Mouse (Mus musculus): ENCODE results near the gene Cxcl1. TPM values are rescaled to one million over a fixed set of nuclear protein-coding genes. Genes with fewer than 3 reads are reported as not detected.

The Cxcl1 gene
- polyA plus RNA-seq, 1 experiment from 2014 or later: 0.35 TPM

DNA sequence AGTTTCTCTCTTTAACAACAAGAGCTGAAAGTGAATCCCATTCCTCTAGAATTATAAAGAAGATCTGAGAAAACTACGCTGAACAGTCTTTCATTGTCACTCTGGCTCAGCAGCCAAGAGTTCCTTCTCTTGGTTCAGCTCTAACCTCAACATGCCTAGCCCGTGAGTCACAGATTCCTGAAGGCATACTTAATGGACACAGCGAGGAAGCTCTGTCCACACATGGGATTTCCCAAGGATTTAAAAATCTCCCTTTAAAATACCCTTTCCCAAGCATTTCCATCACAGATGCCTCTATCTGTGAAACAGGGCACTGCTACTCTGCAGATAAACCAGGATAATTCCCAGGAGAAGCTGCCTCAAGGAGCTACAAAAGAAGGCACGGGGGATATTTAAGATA lies 15.0 kb upstream of the Cxcl1 start:
- H3K9ac ChIP-seq: no peak overlapping the region
- H3K4me1 ChIP-seq (replicated peaks): no peaks in the 10 kb centered on the region
- no peak overlapping the region for H3K4me3 ChIP-seq
- no peaks in the 10 kb centered on the region for H3K9me3 ChIP-seq
- no peaks in the 10 kb centered on the region for H3K36me3 ChIP-seq
- H3K4me2 ChIP-seq: no peak overlapping the region
- H3K27me3 ChIP-seq: no peaks in the 10 kb centered on the region
- no peak overlapping the region for H3K27ac ChIP-seq (replicated peaks)
- 84% methylated on average over 4 of the region's 4 CpGs for WGBS
- no peak for ATAC-seq (ENCODE audit: low FRiP score, low read depth)

DNA sequence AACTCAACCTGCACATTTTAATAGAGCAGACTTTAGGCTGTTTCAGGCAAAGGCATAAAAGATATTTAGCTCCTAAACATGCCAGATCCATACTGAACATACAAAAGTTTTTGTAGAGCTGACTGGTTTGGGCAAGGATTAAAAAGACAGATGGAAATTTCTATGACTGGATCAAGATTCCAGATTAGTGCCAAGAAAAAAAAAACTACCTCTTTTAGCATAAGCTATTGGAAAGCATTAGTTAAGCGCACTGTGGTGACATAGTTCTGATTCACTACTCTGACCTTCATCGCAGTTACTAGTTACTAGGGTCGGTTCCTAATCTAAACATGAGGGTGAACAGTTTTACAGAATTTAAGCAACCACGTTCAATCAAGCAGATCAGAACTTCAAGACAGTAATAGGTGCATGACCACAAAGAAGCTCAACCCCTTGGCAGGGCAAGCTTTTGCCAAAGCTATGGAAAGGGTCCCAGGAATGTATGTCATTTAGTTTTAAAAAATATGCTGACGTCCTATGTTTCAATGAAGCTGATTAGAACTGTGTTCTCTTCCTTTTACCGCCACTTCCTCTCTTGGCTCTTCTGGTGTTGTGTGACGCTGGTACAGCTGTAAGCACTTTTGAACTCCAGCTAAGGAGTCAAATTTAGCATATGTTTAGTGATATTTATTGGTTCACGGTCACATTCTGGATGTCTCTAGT lies 14.4 kb upstream of the Cxcl1 start:
- Histone ChIP-seq H3K27ac (replicated peaks) (no peak overlapping the region), H3K27me3 (no peaks in the 10 kb centered on the region), H3K36me3 (no peaks in the 10 kb centered on the region), H3K9ac (no peak overlapping the region), H3K4me2 (no peak overlapping the region), H3K4me1 (replicated peaks) (no peaks in the 10 kb centered on the region), H3K4me3 (no peak overlapping the region), H3K9me3 (no peaks in the 10 kb centered on the region)
- WGBS: 80% methylated on average over 8 of the region's 8 CpGs
- ATAC-seq (ENCODE audit: low FRiP score, low read depth): no peak

DNA sequence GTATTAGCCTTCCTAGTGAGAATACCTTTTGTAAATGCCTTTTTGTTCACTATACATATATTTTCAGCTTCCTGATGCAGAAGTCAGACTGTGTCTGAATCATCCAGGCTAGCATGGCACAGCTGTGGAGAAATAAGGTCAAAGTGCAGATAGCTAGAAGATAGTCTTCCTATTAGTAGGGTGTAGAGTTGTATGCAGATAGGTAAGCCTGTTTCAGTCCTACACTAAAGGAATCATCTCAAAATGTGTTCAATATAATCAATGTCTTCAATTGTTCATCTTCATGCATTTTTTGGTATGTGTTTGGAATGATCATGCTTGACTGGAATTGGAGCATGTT lies 13.9 kb upstream of the Cxcl1 start:
- Histone ChIP-seq H3K9ac (no peak overlapping the region), H3K36me3 (no peaks in the 10 kb centered on the region), H3K4me2 (no peak overlapping the region), H3K4me3 (no peak overlapping the region), H3K9me3 (no peaks in the 10 kb centered on the region), H3K27ac (replicated peaks) (no peak overlapping the region), H3K27me3 (no peaks in the 10 kb centered on the region), H3K4me1 (replicated peaks) (no peaks in the 10 kb centered on the region)
- no peak for ATAC-seq (ENCODE audit: low FRiP score, low read depth)

DNA sequence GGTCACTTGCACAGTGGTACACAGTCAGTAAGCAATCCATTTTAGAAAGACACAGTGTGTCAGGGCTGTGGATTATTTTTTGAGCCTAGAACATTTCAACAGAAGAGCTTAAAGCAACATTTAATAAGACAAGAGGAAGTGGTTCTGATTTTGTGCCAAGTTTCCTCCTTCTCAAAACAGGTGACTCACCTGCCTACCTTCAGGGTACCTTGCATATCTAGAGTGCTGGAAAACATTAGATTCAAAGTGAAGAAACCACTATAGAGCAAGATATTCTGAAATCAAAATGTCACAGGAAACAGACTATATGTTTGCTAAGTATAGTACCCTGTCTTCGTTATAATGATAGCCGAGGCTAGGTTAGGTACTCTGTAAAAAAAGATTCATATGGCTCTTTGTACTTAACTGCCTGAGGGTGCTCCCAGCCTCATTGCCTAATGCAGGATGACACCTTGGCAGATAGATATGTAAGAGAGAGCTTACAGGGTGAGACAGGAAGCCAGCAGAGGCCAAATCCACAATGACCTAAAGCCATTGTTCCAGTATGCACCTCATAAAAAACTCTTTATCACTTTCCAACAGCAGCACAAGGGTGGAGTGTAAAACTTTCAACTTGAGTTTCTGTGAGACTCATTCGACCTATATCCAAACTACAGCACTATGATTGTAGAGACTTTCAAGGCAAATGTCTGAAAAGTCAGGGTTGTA lies 11.6 kb upstream of the Cxcl1 start:
- Histone ChIP-seq H3K4me3 (no peak overlapping the region), H3K27ac (replicated peaks) (no peak overlapping the region), H3K9ac (no peak overlapping the region), H3K4me1 (replicated peaks) (no peaks in the 10 kb centered on the region), H3K36me3 (no peaks in the 10 kb centered on the region), H3K9me3 (no peaks in the 10 kb centered on the region), H3K27me3 (no peaks in the 10 kb centered on the region), H3K4me2 (no peak overlapping the region)
- WGBS: 88% methylated on average over 3 of the region's 3 CpGs
- no peak for ATAC-seq (ENCODE audit: low FRiP score, low read depth)

DNA sequence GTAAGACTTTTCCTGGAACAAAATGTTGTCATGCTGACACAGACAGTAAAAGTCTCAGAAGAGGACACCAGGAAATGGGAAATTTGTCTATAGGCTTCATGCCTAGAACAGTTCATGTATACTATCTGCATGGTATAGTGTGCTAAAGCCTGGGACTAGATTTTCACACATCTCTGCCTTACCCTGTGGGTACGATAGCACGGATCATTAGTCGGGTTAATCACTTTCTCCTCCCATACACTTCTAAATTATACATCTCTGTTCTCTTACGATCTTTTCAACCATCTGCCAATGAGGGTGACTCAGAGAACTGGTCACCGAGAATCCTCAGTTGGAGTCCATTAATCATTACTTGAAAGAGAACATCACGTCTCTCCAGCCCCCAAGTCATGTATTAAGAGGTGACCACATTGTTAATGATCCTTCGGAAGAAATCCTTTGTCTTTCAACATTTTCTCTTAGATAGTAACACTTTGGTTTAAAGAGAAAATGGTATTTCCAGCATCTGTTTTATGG lies 10.6 kb upstream of the Cxcl1 start:
- H3K27ac ChIP-seq (replicated peaks): no peak overlapping the region
- WGBS: 53% methylated on average over 7 of the region's 7 CpGs
- H3K9ac ChIP-seq: no peak overlapping the region
- no peak overlapping the region for H3K4me3 ChIP-seq
- H3K36me3 ChIP-seq: no peaks in the 10 kb centered on the region
- no peaks in the 10 kb centered on the region for H3K27me3 ChIP-seq
- H3K9me3 ChIP-seq: no peaks in the 10 kb centered on the region
- no peak overlapping the region for H3K4me2 ChIP-seq
- H3K4me1 ChIP-seq (replicated peaks): no peaks in the 10 kb centered on the region
- ATAC-seq (ENCODE audit: low FRiP score, low read depth): no peak

DNA sequence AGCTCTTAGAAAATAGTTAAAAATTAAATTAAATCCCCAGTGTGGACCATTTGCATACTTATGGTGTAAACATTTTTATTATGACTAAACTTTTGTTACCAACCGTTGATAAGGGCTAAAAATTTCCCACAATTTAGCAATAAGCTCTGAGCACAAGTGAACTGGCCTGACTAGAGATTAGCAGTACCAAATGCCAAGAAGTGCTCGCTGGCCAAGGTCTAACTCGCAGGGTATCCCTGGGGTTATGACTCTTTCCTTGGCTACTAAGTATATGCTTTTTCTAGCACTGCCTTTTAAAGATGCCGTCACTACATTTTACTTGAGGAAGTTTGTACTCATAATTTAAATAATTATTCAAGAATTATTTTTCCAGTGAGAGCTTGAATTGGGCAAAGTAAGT lies 10.0 kb upstream of the Cxcl1 start:
- Histone ChIP-seq H3K27me3 (no peaks in the 10 kb centered on the region), H3K9me3 (no peaks in the 10 kb centered on the region), H3K4me2 (no peak overlapping the region), H3K9ac (no peak overlapping the region), H3K4me1 (replicated peaks) (no peaks in the 10 kb centered on the region), H3K36me3 (no peaks in the 10 kb centered on the region), H3K4me3 (no peak overlapping the region), H3K27ac (replicated peaks) (no peak overlapping the region)
- WGBS: 84% methylated on average over 4 of the region's 4 CpGs
- ATAC-seq (ENCODE audit: low FRiP score, low read depth): no peak

DNA sequence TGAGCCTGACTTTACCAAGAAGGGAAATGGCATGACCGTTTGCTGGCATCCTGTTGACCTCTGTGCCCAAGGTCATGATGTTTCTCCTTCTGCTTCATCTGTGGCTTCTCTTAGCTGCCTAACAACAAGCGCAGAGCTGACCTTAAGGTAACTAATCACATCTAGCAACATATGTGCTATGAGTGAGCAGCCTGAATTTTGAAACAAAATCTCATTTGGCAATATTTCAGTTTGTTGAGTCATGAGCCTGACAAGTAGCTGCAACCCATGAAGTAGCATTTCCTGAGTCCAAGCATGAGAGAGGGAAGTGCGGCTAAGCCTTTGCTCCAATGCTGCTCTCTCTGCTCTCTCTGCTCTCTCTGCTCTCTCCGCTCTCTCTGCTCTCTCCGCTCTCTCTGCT lies 9.4 kb upstream of the Cxcl1 start:
- H3K4me1 ChIP-seq (replicated peaks): no peaks in the 10 kb centered on the region
- 93% methylated on average over 5 of the region's 5 CpGs for WGBS
- no peak for ATAC-seq (ENCODE audit: low FRiP score, low read depth)
- no peak overlapping the region for H3K9ac ChIP-seq
- no peaks in the 10 kb centered on the region for H3K27me3 ChIP-seq
- H3K4me2 ChIP-seq: no peak overlapping the region
- no peaks in the 10 kb centered on the region for H3K9me3 ChIP-seq
- H3K27ac ChIP-seq (replicated peaks): no peak overlapping the region
- no peak overlapping the region for H3K4me3 ChIP-seq
- no peaks in the 10 kb centered on the region for H3K36me3 ChIP-seq

DNA sequence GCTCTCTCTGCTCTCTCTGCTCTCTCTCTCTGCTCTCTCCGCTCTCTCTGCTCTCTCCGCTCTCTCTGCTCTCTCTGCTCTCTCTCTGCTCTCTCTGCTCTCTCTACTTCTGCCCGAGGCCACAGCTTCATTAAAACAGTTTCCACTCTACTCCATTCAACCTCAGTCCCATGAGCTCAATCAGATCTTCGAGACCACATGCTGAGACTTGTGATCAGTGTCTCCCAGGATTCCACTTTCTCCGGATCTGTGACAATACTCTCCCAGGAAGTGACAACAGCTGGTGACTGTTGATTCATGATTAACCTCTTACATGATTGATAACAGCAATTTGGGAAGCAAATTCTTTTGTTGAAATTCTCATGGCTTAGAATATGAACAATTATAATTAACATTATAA lies 8.9 kb upstream of the Cxcl1 start:
- Histone ChIP-seq H3K36me3 (no peaks in the 10 kb centered on the region), H3K4me1 (replicated peaks) (no peaks in the 10 kb centered on the region), H3K9me3 (no peaks in the 10 kb centered on the region), H3K27me3 (no peaks in the 10 kb centered on the region), H3K27ac (replicated peaks) (no peak overlapping the region), H3K4me3 (no peak overlapping the region), H3K9ac (no peak overlapping the region), H3K4me2 (no peak overlapping the region)
- WGBS: 70% methylated on average over 5 of the region's 5 CpGs
- no peak for ATAC-seq (ENCODE audit: low FRiP score, low read depth)

DNA sequence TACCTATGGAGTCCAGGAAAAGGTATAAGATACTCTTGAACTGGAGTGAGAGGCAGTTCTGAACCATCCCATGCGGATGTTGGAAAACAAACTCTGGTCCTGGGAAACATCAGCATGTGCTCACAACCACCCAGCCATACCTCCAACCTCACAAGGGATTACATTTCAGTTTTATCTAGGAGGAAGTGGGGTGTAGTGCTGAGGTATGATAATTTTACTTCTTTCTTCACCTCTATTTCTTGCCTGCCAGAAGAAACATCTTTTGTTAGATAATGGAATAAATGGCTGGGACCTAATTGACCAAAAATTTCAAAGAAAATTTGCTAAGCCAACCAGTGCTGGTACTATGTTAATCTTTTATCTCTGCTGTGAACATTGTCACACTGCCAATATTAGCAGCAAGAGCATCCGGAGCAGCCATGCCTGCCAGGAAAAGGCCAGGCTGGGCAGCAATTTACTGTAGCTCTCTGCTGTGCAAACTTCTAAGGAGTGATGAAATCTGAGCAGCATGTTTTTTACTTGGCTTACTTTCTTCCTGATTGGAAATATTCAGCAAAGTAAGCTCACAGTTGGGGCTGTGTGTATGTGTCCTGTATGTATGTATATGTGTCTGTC lies 6.3 kb upstream of the Cxcl1 start:
- Histone ChIP-seq H3K27me3 (0 out of 2 replicates have a peak, but pooled peaks cover 2% of the 10 kb centered on the region), H3K4me2 (no peak overlapping the region), H3K36me3 (no peaks in the 10 kb centered on the region), H3K9me3 (no peaks in the 10 kb centered on the region), H3K27ac (replicated peaks) (no peak overlapping the region), H3K4me1 (replicated peaks) (no peaks in the 10 kb centered on the region), H3K9ac (no peak overlapping the region), H3K4me3 (no peak overlapping the region)
- 54% methylated on average over 2 of the region's 2 CpGs for WGBS
- ATAC-seq (ENCODE audit: low FRiP score, low read depth): no peak

DNA sequence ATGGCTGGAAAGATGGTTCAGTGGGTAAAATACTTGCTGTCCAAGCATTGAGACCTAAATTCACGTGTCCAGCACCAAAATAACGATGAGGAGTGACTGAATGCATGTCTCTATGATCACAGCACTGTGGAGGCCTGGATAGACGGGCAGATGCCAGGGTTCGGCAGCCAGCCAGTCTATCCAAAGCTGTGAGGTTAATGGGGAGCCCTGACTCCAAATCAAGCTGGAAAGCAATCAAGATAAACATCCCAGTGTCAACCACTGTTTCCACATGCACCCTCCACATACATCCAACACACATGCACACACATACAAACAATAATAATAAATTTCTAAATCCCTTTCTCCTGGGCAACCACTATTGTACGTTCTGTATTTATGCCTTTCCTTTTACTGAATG lies 2.4 kb upstream of the Cxcl1 start:
- Histone ChIP-seq H3K4me2 (no peak overlapping the region), H3K27ac (replicated peaks) (no peak overlapping the region), H3K9ac (no peak overlapping the region), H3K36me3 (no peaks in the 10 kb centered on the region), H3K9me3 (no peaks in the 10 kb centered on the region), H3K4me3 (no peak overlapping the region), H3K27me3 (0 out of 2 replicates have a peak, but pooled peaks cover 2% of the 10 kb centered on the region), H3K4me1 (replicated peaks) (peaks cover 9% of the 10 kb centered on the region; the same call in 1 of the 2 replicates)
- ATAC-seq (ENCODE audit: low FRiP score, low read depth): no peak
- WGBS: 82% methylated on average over 5 of the region's 5 CpGs

DNA sequence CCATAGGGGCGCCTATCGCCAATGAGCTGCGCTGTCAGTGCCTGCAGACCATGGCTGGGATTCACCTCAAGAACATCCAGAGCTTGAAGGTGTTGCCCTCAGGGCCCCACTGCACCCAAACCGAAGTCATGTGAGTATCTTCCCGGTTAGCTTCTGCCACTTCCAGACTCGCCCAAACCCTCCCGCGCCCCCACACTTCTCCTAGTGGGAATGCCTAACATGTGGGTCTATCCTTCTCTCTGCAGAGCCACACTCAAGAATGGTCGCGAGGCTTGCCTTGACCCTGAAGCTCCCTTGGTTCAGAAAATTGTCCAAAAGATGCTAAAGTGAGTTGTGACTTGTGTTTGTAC lies 398 bp downstream of the Cxcl1 start:
- H3K4me2 ChIP-seq: peak overlapping the region; percentile 99
- no peak for ATAC-seq (ENCODE audit: low FRiP score, low read depth)
- no peaks in the 10 kb centered on the region for H3K9me3 ChIP-seq
- peaks cover 9% of the 10 kb centered on the region; the same call in 1 of the 2 replicates for H3K4me1 ChIP-seq (replicated peaks)
- H3K36me3 ChIP-seq: no peaks in the 10 kb centered on the region
- peak overlapping the region; percentile 56 for H3K4me3 ChIP-seq
- H3K9ac ChIP-seq: peak overlapping the region; percentile 49
- no peak overlapping the region for H3K27ac ChIP-seq (replicated peaks)
- 22% methylated on average over 10 of the region's 10 CpGs for WGBS
- 0 out of 2 replicates have a peak, but pooled peaks cover 2% of the 10 kb centered on the region for H3K27me3 ChIP-seq

DNA sequence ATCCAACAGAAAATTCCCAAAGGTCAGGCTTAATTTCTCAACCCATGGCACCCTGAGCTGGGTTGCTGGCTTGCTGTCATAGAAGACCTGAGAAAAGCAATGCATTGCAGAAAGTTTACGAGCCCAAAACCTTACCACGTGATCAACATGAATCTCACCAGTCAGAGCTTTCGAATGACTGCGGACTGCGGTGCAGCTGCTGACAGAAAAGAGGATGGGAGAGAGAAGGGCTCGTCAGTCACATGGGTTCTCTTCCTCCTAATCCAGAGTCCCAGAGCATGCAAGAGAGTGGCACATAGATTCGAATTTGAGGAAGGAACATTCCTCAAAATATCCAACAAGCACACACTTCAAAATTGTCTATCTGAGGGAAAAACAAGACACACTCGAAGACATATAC lies 3.2 kb downstream of the Cxcl1 start:
- ATAC-seq (ENCODE audit: low FRiP score, low read depth): no peak
- Histone ChIP-seq H3K9me3 (no peaks in the 10 kb centered on the region), H3K27ac (replicated peaks) (no peak overlapping the region), H3K4me1 (replicated peaks) (peaks cover 9% of the 10 kb centered on the region; the same call in 1 of the 2 replicates), H3K36me3 (no peaks in the 10 kb centered on the region), H3K4me3 (no peak overlapping the region), H3K9ac (no peak overlapping the region), H3K4me2 (no peak overlapping the region), H3K27me3 (0 out of 2 replicates have a peak, but pooled peaks cover 2% of the 10 kb centered on the region)
- WGBS: 81% methylated on average over 8 of the region's 8 CpGs
